Mouse (Mus musculus) MEL (cell line): ENCODE measurements around the gene Tiam1.

ENCODE experiments used
- CTCF ChIP-seq, 3 experiments: IDR thresholded peaks in 2 of 3; conservative IDR thresholded peaks in 1 of 3; 2 replicates each; pipeline ENCODE4 v1.5.1; 2011 to 2012; ENCODE audit warnings: low read length in 3 of 3, low read depth in 2 of 3, mild to moderate bottlenecking in 2 of 3, improper control_type of control experiment in 1 of 3, inconsistent platforms in 1 of 3, mixed read lengths in 1 of 3, moderate library complexity in 1 of 3; ENCODE audit not compliant: control insufficient read depth in 1 of 3, insufficient read depth in 1 of 3, poor library complexity in 1 of 3, severe bottlenecking in 1 of 3
- POLR2A ChIP-seq, 2 experiments: IDR thresholded peaks; 2 replicates each; pipeline ENCODE4 v1.6.1; 2011 to 2012; ENCODE audit warnings: low read length in 2 of 2, mild to moderate bottlenecking in 2 of 2, control low read depth in 1 of 2, improper control_type of control experiment in 1 of 2, low read depth in 1 of 2, moderate library complexity in 1 of 2; ENCODE audit not compliant: control insufficient read depth in 1 of 2, insufficient read depth in 1 of 2, poor library complexity in 1 of 2
- ZC3H11A ChIP-seq: IDR thresholded peaks from 2 replicates; pipeline ENCODE4 v1.6.1; 2012; ENCODE audit warnings: low read depth, mild to moderate bottlenecking, inconsistent platforms, low read length, improper control_type of control experiment

GRCm38 (mm10) chr16:89877206-89877605 lies 266.4 kb downstream of the Tiam1 start:
- TF ChIP-seq ZC3H11A (no peak), CTCF (IDR thresholded peaks at IDR 0.05 in 2 of 3, conservative IDR thresholded peaks at IDR 0.05 in 1 of 3; ENCODE audit: control insufficient read depth in 1 of 3, insufficient read depth in 1 of 3, low read depth in 2 of 3, low read length in 3 of 3, poor library complexity in 1 of 3, severe bottlenecking in 1 of 3) (no peak), POLR2A (IDR thresholded peaks at IDR 0.05; ENCODE audit: control insufficient read depth in 1 of 2, insufficient read depth in 1 of 2, low read depth in 1 of 2, low read length in 2 of 2, poor library complexity in 1 of 2) (no peak)
